Mouse (Mus musculus): ENCODE data around the gene Tmprss6. TPM values are rescaled to one million over a fixed set of nuclear protein-coding genes. Genes with fewer than 3 reads are reported as not detected.

Tmprss6 gene
- polyA plus RNA-seq, 1 experiment from 2014 or later: 0.19 TPM

DNA sequence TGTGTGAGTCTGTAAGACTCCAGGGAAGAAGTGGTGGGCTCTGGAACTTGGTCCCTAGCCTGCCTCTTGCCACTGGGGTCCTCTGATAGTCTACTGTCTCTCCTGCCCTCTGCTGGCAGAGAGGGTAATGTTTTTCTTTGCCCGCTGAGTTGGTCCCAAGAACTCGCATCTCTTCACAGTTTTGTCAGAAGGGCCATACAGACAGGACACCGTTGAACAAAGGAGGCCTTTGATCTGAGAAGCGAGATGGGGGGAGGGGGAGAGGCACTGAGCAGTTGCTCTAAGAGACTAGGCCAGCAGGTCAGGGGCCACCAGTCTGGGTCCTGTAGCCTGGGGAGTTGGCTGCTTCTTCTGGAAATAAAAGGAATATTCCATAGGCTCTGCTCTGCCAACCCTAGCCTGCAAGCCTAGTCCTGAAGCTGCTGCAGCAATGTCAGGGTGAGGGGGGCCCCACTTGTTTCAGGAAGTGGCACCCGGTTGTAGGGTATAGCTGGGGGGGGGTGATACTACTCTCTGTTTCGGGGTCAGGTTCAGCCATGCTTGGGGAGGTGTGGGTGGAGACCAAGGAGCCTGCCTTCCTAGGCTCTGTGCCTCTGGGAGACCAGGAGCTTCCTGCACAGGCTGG, 33.4 kb downstream of the Tmprss6 start:
- H3K36me3 ChIP-seq: peaks cover 19% of the 10 kb centered on the region; the same call in 1 of the 2 replicates
- H3K4me2 ChIP-seq: no peak overlapping the region
- 36% methylated on average over 6 of the region's 6 CpGs for WGBS
- no peak overlapping the region for H3K27ac ChIP-seq (ENCODE audit: poor library complexity, severe bottlenecking)
- H3K9ac ChIP-seq: no peak overlapping the region
- no peak overlapping the region for H3K4me3 ChIP-seq
- peaks cover 16% of the 10 kb centered on the region for H3K27me3 ChIP-seq (replicated peaks)
- peaks cover 40% of the 10 kb centered on the region for H3K4me1 ChIP-seq (replicated peaks)
- no peaks in the 10 kb centered on the region for H3K9me3 ChIP-seq (replicated peaks)
- ATAC-seq (ENCODE audit: insufficient number of reproducible peaks, low FRiP score): no peak

DNA sequence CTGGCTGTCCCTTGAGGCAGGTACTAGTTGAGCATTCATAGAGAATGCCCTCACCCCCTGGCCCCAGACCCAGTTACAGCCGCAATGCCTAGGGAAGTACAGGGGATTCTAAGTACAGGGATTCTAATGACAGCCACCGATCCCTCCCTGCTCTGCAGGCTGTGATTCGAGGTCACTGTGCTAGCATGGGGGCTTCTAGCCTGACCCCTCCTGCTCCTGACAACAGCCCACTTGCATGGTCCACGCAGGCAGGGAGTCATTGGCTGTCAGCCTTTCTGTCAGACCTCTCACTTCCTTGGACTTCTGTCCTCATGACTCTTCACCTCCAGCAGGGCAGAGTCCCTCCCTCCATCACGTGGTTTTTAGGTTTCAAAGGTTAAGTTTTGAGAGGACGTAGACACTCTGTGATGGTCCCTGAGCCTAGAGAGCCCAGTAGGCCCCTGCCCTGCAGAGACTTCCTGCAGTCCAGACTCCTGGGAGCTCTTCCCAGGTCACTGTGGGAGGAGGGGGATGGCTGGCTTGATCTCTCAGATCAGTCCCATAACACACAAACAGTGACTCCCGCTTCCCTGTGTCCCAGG, 36.8 kb downstream of the Tmprss6 start:
- ATAC-seq (ENCODE audit: insufficient number of reproducible peaks, low FRiP score): no peak
- no peak overlapping the region for H3K4me3 ChIP-seq
- H3K9ac ChIP-seq: no peak overlapping the region
- H3K36me3 ChIP-seq: peaks cover 19% of the 10 kb centered on the region; the same call in 1 of the 2 replicates
- peaks cover 18% of the 10 kb centered on the region for H3K4me1 ChIP-seq (replicated peaks)
- H3K27me3 ChIP-seq (replicated peaks): peaks cover 25% of the 10 kb centered on the region
- 77% methylated on average over 7 of the region's 7 CpGs for WGBS
- no peaks in the 10 kb centered on the region for H3K9me3 ChIP-seq (replicated peaks)
- no peak overlapping the region for H3K4me2 ChIP-seq
- no peak overlapping the region for H3K27ac ChIP-seq (ENCODE audit: poor library complexity, severe bottlenecking)

DNA sequence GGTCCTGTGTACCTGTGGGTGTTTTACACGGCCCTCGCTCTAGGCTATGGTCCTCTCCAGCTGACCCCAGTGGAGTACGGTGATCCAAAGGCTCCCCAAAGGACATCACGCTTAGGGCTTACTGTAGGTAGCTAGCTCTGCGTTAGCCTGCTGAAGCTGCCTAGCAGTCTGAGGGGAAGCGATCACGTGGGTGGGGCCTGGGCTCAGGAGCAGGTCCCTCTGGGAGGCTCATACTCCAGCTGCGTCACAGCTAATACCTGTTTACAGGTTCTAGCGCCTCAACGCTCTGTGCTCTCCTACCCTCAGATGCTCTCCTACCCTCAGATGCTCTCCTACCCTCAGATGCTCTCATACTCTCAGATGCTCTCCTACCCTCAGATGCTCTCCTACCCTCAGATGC, 37.6 kb downstream of the Tmprss6 start:
- peaks cover 19% of the 10 kb centered on the region for H3K27me3 ChIP-seq (replicated peaks)
- H3K4me3 ChIP-seq: no peak overlapping the region
- no peak overlapping the region for H3K9ac ChIP-seq
- H3K27ac ChIP-seq (ENCODE audit: poor library complexity, severe bottlenecking): no peak overlapping the region
- H3K36me3 ChIP-seq: peaks cover 19% of the 10 kb centered on the region; the same call in 1 of the 2 replicates
- no peak for ATAC-seq (ENCODE audit: insufficient number of reproducible peaks, low FRiP score)
- H3K9me3 ChIP-seq (replicated peaks): no peaks in the 10 kb centered on the region
- peaks cover 12% of the 10 kb centered on the region for H3K4me1 ChIP-seq (replicated peaks)
- H3K4me2 ChIP-seq: no peak overlapping the region
- 85% methylated on average over 10 of the region's 10 CpGs for WGBS

DNA sequence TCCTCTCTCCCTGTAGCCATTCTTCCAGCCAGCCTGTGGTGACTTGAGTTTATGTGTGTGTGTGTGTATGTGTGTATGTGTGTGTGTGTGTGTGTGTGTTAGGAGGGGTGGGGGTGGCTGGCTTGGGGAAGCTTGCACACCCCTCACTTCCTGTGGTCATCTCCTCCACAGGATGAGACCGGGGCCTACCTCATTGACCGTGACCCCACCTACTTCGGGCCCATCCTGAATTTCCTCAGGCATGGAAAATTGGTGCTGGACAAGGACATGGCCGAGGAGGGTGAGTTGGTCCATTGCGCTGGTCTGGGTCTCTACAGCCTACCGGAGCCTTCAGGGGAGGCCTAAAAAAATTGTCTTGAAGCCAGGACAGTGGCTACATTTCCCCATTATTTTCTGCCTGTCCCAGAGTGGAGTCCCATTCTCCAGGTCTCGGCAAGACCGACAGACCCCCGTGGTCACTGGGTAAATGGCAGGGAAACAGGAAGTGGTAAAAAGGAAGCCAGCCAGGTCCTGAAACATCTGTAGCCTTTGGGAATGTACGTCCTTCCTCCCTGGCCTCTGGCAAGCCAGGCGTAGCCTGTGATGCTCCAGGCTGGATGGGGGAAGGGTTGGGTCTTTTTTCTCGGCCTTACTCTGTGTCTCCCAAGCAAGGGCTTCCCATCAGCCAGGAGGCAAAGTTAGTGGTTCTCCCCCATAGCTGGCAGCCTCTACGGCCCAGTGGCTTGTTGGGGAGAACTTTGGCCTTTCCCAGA, 38.4 kb downstream of the Tmprss6 start:
- Histone ChIP-seq H3K9ac (peak overlapping the region; percentile 70; the same call in 1 of the 2 replicates), H3K4me1 (replicated peaks) (peaks cover 12% of the 10 kb centered on the region), H3K36me3 (peaks cover 14% of the 10 kb centered on the region; the same call in 1 of the 2 replicates), H3K27me3 (replicated peaks) (peaks cover 12% of the 10 kb centered on the region; the same call in 1 of the 2 replicates), H3K4me3 (no peak overlapping the region), H3K27ac (ENCODE audit: poor library complexity, severe bottlenecking) (no peak overlapping the region), H3K9me3 (replicated peaks) (no peaks in the 10 kb centered on the region), H3K4me2 (peak overlapping the region; percentile 76)
- 71% methylated on average over 13 of the region's 13 CpGs for WGBS
- 0 out of 2 replicates have a peak, but pooled peaks have one; percentile 17 for ATAC-seq (ENCODE audit: insufficient number of reproducible peaks, low FRiP score)

DNA sequence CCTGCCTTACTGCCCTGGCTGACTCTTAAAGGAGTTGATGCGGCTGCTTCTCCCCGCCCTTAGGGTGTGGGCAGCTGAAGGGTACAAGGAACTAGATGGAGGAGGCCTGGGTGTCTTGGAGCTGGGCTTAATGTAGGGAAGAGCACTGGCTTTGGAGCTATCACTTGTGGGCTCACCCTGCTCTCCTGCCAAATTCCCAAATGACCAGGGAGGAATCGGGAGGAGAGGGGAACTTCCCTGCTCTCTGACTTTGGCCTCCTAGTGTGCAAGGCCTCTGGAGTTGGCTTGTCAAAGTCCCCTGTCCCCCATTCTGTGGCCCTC, 39.3 kb downstream of the Tmprss6 start:
- peaks cover 19% of the 10 kb centered on the region; the same call in 1 of the 2 replicates for H3K27me3 ChIP-seq (replicated peaks)
- ATAC-seq (ENCODE audit: insufficient number of reproducible peaks, low FRiP score): no peak
- H3K9ac ChIP-seq: peak overlapping the region; percentile 70
- H3K27ac ChIP-seq (ENCODE audit: poor library complexity, severe bottlenecking): no peak overlapping the region
- no peaks in the 10 kb centered on the region for H3K9me3 ChIP-seq (replicated peaks)
- peak overlapping the region; percentile 64 for H3K4me3 ChIP-seq
- peaks cover 12% of the 10 kb centered on the region for H3K4me1 ChIP-seq (replicated peaks)
- WGBS: 11% methylated on average over 3 of the region's 3 CpGs
- H3K4me2 ChIP-seq: peak overlapping the region; percentile 76
- H3K36me3 ChIP-seq: peaks cover 13% of the 10 kb centered on the region; the same call in 1 of the 2 replicates

DNA sequence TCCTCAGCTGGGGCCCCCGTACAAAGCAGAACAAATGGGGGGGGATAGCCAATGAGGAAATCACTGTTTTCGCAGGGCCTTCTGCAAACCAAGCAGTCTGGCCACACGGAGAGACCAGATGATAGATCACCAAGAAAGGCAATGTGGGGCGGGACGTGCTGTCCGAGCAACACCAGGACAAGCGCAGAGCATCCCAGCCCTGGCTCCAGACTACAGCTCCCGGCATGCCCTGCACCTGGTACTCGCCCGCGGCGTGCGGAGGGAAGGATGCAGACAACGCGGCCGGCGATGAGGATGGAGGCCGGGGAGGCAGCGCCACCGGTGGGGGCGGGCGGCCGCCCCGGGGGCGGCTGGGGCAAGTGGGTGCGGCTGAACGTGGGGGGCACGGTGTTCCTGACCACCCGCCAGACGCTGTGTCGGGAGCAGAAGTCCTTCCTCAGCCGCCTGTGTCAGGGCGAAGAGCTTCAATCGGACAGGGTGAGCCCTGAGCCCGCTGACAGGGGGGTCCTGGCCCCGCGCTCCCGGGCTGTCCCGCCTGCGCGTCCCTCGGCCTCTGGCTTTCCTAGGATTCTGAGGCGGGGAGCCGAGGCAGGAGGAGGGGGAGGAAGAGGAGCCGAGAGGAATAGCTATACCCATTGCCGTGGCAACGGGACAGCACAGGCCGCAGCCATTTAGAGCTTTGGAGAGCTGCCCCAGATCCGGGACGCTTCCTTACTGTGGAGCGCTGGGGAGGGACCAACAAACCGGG, 39.9 kb downstream of the Tmprss6 start, which contains the start of gene Kctd17:
Gene Kctd17 (plus strand): TSS at position 174 of the 748 bp plus-strand sequence.
- Histone ChIP-seq H3K27ac (ENCODE audit: poor library complexity, severe bottlenecking) (no peak within 1 kb of the TSS), H3K36me3 (peaks cover 8% of the 10 kb centered on the region; the same call in 1 of the 2 replicates), H3K9me3 (replicated peaks) (no peaks in the 10 kb centered on the region), H3K4me2 (peak within 1 kb of the TSS; percentile 76), H3K4me3 (peak within 1 kb of the TSS; percentile 64), H3K27me3 (replicated peaks) (peaks cover 23% of the 10 kb centered on the region), H3K4me1 (replicated peaks) (peaks cover 12% of the 10 kb centered on the region), H3K9ac (peak within 1 kb of the TSS; percentile 70)
- WGBS: 1% methylated on average over 52 of the region's 52 CpGs
- ATAC-seq (ENCODE audit: insufficient number of reproducible peaks, low FRiP score): peak; percentile 67

DNA sequence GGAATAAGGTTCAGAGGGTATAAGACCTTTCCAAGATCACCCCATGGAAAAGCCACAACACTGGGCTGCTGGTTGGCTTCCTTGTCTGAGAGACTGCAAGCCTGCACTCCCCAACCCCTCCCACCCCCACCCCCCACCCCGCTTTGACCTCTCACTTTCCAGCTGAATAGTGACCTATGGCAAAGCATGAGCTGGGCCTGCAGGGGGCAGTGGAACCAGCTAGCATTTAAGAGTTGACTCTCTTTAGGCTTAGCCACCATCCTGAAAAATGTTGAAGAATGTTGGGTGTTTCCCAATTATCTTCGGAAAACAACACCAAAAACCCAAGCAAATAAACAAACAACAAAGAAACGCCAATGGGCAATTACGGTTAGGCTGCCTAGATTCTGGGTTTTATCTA, 43.2 kb downstream of the Tmprss6 start:
- H3K27ac ChIP-seq (ENCODE audit: poor library complexity, severe bottlenecking): no peak overlapping the region
- H3K27me3 ChIP-seq (replicated peaks): peaks cover 43% of the 10 kb centered on the region
- no peak overlapping the region for H3K9ac ChIP-seq
- H3K4me2 ChIP-seq: no peak overlapping the region
- H3K36me3 ChIP-seq: no peaks in the 10 kb centered on the region
- H3K4me1 ChIP-seq (replicated peaks): peaks cover 12% of the 10 kb centered on the region
- no peak overlapping the region for H3K4me3 ChIP-seq
- 65% methylated on average over 4 of the region's 4 CpGs for whole genome bisulfite sequencing
- no peak for ATAC-seq (ENCODE audit: insufficient number of reproducible peaks, low FRiP score)
- no peaks in the 10 kb centered on the region for H3K9me3 ChIP-seq (replicated peaks)

DNA sequence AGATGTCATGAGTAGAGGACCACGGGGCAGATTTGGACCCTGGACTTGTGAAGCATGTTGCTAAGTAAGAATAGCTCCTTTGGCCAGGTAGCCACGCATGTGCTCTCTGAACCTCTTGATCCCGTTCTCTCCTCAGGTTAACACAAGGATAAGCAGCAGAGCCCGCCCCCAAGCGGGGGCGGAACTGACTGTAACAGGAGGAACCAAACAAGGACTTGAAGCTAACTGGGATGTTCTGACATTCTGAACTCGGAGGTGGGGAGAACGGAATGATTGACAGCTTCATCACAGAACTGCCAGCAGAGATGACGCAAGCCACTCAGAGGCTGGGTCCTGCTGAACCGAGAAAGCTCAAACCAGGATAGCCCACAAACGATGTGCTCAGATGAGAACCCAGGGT, 43.9 kb downstream of the Tmprss6 start:
- Histone ChIP-seq H3K4me2 (no peak overlapping the region), H3K27me3 (replicated peaks) (peaks cover 48% of the 10 kb centered on the region), H3K9ac (no peak overlapping the region), H3K4me1 (replicated peaks) (peaks cover 8% of the 10 kb centered on the region), H3K9me3 (replicated peaks) (no peaks in the 10 kb centered on the region), H3K4me3 (no peak overlapping the region), H3K27ac (ENCODE audit: poor library complexity, severe bottlenecking) (no peak overlapping the region), H3K36me3 (no peaks in the 10 kb centered on the region)
- 16% methylated on average over 11 of the region's 11 CpGs for WGBS
- no peak for ATAC-seq (ENCODE audit: insufficient number of reproducible peaks, low FRiP score)

DNA sequence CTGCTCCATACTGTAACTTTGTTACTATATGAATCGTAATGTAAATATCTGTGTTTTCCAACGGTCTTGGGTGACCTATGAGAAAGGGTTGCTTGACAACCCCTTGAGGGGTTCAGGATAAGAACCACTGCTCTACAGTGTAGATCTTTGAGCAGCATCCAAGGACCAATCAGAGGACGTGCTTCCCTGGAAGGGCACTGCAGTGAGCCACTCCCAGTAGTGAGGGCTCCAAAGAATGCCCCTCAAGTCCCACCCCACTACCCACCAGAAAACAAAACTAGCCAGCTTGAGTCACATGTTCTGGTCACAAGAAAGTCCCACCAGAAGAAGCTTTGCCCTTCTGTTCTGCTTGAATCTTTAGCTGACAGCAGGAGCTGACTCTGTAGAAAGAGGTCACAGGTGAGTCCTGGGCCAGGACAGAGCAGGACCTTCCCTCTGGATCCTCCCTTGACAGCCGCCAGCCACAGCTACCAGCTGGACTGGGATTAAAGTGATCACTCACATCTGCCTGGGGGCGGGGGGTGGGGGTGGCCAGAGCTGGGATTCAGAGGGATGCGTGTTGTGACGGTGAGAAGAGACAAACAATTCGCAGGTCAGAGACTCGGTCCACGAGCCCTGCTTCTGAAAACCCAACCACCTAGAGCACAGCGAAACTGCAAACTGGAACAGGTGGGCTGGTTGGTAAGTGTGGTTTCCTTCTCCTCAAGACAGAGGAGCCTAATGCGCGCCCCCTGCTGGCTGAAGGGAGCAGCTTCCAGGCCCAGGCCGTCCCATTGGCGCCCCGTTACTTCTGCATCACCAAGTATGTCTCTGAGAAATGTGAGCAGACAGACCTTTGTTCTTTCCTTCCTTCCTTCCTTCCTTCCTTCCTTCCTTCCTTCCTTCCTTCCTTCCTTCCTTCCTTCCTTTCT, 46.1 kb downstream of the Tmprss6 start:
- no peak overlapping the region for H3K4me3 ChIP-seq
- no peaks in the 10 kb centered on the region for H3K36me3 ChIP-seq
- H3K27me3 ChIP-seq (replicated peaks): peaks cover 49% of the 10 kb centered on the region
- H3K4me2 ChIP-seq: peak overlapping the region; percentile 23; the same call in 1 of the 2 replicates
- no peaks in the 10 kb centered on the region for H3K9me3 ChIP-seq (replicated peaks)
- no peak overlapping the region for H3K27ac ChIP-seq (ENCODE audit: poor library complexity, severe bottlenecking)
- peak; percentile 30; the same call in 1 of the 2 replicates for ATAC-seq (ENCODE audit: insufficient number of reproducible peaks, low FRiP score)
- no peaks in the 10 kb centered on the region for H3K4me1 ChIP-seq (replicated peaks)
- 17% methylated on average over 16 of the region's 16 CpGs for WGBS
- no peak overlapping the region for H3K9ac ChIP-seq

DNA sequence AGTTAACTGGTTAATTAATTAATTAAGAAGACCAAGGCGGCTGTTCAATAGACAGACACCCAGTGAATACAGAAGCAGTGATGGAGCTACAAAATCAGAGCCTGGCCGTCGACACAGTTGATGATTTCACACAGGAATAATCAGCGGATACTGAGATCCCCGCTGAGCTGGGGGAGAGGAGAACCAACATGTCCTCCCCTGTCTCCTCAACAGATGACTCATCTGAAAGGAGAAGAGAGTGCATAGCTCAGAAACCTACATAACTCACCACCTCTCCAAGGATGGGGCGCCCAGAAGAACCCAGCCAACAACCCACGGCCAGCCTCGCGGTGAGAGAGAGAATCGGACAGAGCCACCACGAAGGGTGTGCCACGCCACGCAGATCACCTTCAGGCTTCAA, 48.0 kb downstream of the Tmprss6 start:
- no peak for ATAC-seq (ENCODE audit: insufficient number of reproducible peaks, low FRiP score)
- no peaks in the 10 kb centered on the region for H3K9me3 ChIP-seq (replicated peaks)
- H3K36me3 ChIP-seq: no peaks in the 10 kb centered on the region
- no peak overlapping the region for H3K4me3 ChIP-seq
- no peak overlapping the region for H3K27ac ChIP-seq (ENCODE audit: poor library complexity, severe bottlenecking)
- no peak overlapping the region for H3K9ac ChIP-seq
- no peaks in the 10 kb centered on the region for H3K4me1 ChIP-seq (replicated peaks)
- H3K27me3 ChIP-seq (replicated peaks): peaks cover 49% of the 10 kb centered on the region
- 69% methylated on average over 13 of the region's 13 CpGs for WGBS
- H3K4me2 ChIP-seq: no peak overlapping the region
